ENCODE assay signal across 20 mouse cellular contexts in the genomic region with DNA sequence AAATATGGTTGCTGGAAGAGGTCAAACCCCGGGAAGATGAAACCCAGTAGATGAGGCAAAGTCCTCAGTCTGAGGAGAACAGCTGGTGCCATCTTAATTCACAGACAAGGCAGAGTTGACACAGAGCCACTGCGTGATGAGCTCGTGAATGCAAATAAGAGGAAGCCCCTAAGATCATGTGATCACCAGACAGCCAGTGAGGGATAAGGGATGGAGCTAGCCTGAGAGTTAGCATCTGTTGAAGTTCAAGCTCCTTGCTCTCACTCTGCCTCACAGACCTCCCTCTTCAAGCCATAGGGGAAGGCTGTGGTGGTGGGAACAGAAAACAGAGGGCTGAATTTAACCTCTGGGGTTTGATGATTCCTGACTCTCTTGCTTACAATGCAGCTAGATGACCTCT. TPM values are rescaled to one million over a fixed set of nuclear protein-coding genes. Genes with fewer than 3 reads are reported as not detected.
A peak's percentile ranks its signal among the peaks of the same experiment; 100 is the strongest.
DNase-seq lines count a peak whose midpoint lies in the region; ATAC-seq and TF ChIP-seq lines count a peak whose summit lies in the region.
"Had no signal": no experiment of that assay in that cellular context is flagged by ENCODE, and none has a peak within 500 bp of the region (broad histone marks: within the 10 kb centered on the region; RNA-seq: fewer than 3 reads in every experiment).

No protein-coding gene starts in this region.

- no peak for ATAC-seq in hindbrain, embryonic 13.5 days (ENCODE audit: low FRiP score)
- peak; percentile 80; the same call in 1 of the 2 replicates for ATAC-seq in midbrain, embryonic 11.5 days (ENCODE audit: low FRiP score)
- ATAC-seq in midbrain, embryonic 13.5 days, result no peak
- ATAC-seq: forebrain, embryonic 15.5 days; Patski had no signal

- TF ChIP-seq POLR2A in brain, embryonic 14.5 days (IDR thresholded peaks at IDR 0.05; ENCODE audit: borderline replicate concordance, extremely low read depth, insufficient read depth, insufficient read length, poor library complexity, severe bottlenecking), result no peak

- H3K4me1 ChIP-seq in hindbrain, embryonic 10.5 days (replicated peaks), result peaks cover 34% of the 10 kb centered on the region
- H3K4me1 ChIP-seq in hindbrain, embryonic 13.5 days (replicated peaks), result peaks cover 10% of the 10 kb centered on the region
- no peaks in the 10 kb centered on the region for H3K4me1 ChIP-seq in midbrain, embryonic 11.5 days (ENCODE audit: control insufficient read depth, insufficient read depth, low read length)
- peaks cover 13% of the 10 kb centered on the region; the same call in 1 of the 2 replicates for H3K4me1 ChIP-seq in midbrain, embryonic 13.5 days (replicated peaks)

- H3K9me3 ChIP-seq in hindbrain, embryonic 10.5 days, result no peaks in the 10 kb centered on the region
- no peaks in the 10 kb centered on the region for H3K9me3 ChIP-seq in hindbrain, embryonic 13.5 days
- no peaks in the 10 kb centered on the region for H3K9me3 ChIP-seq in midbrain, embryonic 11.5 days (ENCODE audit: control insufficient read depth, low read length)
- H3K9me3 ChIP-seq in midbrain, embryonic 13.5 days, result no peaks in the 10 kb centered on the region
- H3K9me3 ChIP-seq: embryonic facial prominence, embryonic 12.5 days; forebrain, embryonic 15.5 days; heart, embryonic 13.5 days; hindbrain, embryonic 15.5 days had no signal

- H3K4me3 ChIP-seq in hindbrain, embryonic 10.5 days, result no peak overlapping the region
- no peak overlapping the region for H3K4me3 ChIP-seq in hindbrain, embryonic 13.5 days
- H3K4me3 ChIP-seq in midbrain, embryonic 11.5 days (ENCODE audit: low read depth, low read length), result no peak overlapping the region
- H3K4me3 ChIP-seq in midbrain, embryonic 13.5 days (replicated peaks), result no peak overlapping the region
- H3K4me3 ChIP-seq: embryonic facial prominence, embryonic 12.5 days; forebrain, embryonic 15.5 days; heart, embryonic 13.5 days; hindbrain, embryonic 15.5 days had no signal

- no peak overlapping the region for H3K9ac ChIP-seq in hindbrain, embryonic 13.5 days
- H3K9ac ChIP-seq in midbrain, embryonic 11.5 days (ENCODE audit: low read length), result no peak overlapping the region
- H3K9ac ChIP-seq in midbrain, embryonic 13.5 days (replicated peaks), result no peak overlapping the region
- H3K9ac ChIP-seq: embryonic facial prominence, embryonic 12.5 days; forebrain, embryonic 15.5 days; heart, embryonic 13.5 days; hindbrain, embryonic 15.5 days had no signal

- no peak for TF ChIP-seq CTCF in brain, embryonic 14.5 days (IDR thresholded peaks at IDR 0.05; ENCODE audit: borderline replicate concordance, extremely low read depth, insufficient read depth, insufficient read length)

- 0 out of 2 replicates have a peak overlapping the region, but pooled peaks have one; percentile 13 for H3K27ac ChIP-seq in hindbrain, embryonic 10.5 days
- no peak overlapping the region for H3K27ac ChIP-seq in hindbrain, embryonic 13.5 days
- no peak overlapping the region for H3K27ac ChIP-seq in midbrain, embryonic 11.5 days (ENCODE audit: low read depth, low read length)
- no peak overlapping the region for H3K27ac ChIP-seq in midbrain, embryonic 13.5 days
- H3K27ac ChIP-seq: embryonic facial prominence, embryonic 12.5 days; forebrain, embryonic 15.5 days; heart, embryonic 13.5 days; hindbrain, embryonic 15.5 days had no signal

- no peaks in the 10 kb centered on the region for H3K27me3 ChIP-seq in hindbrain, embryonic 10.5 days (ENCODE audit: insufficient read depth, poor library complexity, severe bottlenecking)
- H3K27me3 ChIP-seq in hindbrain, embryonic 13.5 days, result no peaks in the 10 kb centered on the region
- no peaks in the 10 kb centered on the region for H3K27me3 ChIP-seq in midbrain, embryonic 11.5 days (ENCODE audit: control insufficient read depth, insufficient read depth, low read length)
- H3K27me3 ChIP-seq in midbrain, embryonic 13.5 days, result no peaks in the 10 kb centered on the region
- H3K27me3 ChIP-seq: embryonic facial prominence, embryonic 12.5 days; forebrain, embryonic 15.5 days; heart, embryonic 13.5 days; hindbrain, embryonic 15.5 days; Patski had no signal

- WGBS in hindbrain, embryonic 10.5 days, result 52% methylated on average over 3 of the region's 3 CpGs
- WGBS in hindbrain, embryonic 13.5 days, result 48% methylated on average over 3 of the region's 3 CpGs
- WGBS in midbrain, embryonic 11.5 days, result 62% methylated on average over 3 of the region's 3 CpGs
- WGBS in midbrain, embryonic 13.5 days, result 62% methylated on average over 3 of the region's 3 CpGs

- H3K4me2 ChIP-seq in hindbrain, embryonic 13.5 days, result no peak overlapping the region
- no peak overlapping the region for H3K4me2 ChIP-seq in midbrain, embryonic 11.5 days
- H3K4me2 ChIP-seq in midbrain, embryonic 13.5 days (replicated peaks), result no peak overlapping the region
- H3K4me2 ChIP-seq: embryonic facial prominence, embryonic 12.5 days; forebrain, embryonic 15.5 days; heart, embryonic 13.5 days; hindbrain, embryonic 15.5 days had no signal

- no peaks in the 10 kb centered on the region for H3K36me3 ChIP-seq in hindbrain, embryonic 10.5 days
- H3K36me3 ChIP-seq in hindbrain, embryonic 13.5 days, result no peaks in the 10 kb centered on the region
- H3K36me3 ChIP-seq in midbrain, embryonic 11.5 days (ENCODE audit: control insufficient read depth, insufficient read depth, low read length), result no peaks in the 10 kb centered on the region
- H3K36me3 ChIP-seq in midbrain, embryonic 13.5 days, result no peaks in the 10 kb centered on the region
- H3K36me3 ChIP-seq: embryonic facial prominence, embryonic 12.5 days; forebrain, embryonic 15.5 days; heart, embryonic 13.5 days; hindbrain, embryonic 15.5 days had no signal

- no peak for DNase-seq in hindbrain, embryonic 10.5 days (ENCODE audit: low spot score)
- peak; percentile 75 for DNase-seq in midbrain, embryonic 11.5 days (ENCODE audit: low spot score, missing footprints)
- DNase-seq in ES-CJ7 (ENCODE audit: low read depth, low spot score), result peak; percentile 66
- peak; percentile 12 for DNase-seq in brain, embryonic 14.5 days (ENCODE audit: low read depth)
- DNase-seq in kidney, postnatal 14 days, result no peak
- no peak for DNase-seq in cerebellum, adult 18-20 months
- DNase-seq: adrenal gland, postnatal 10 days; cerebellum, adult 11-12 months; cerebellum, postnatal 10 days; gastrocnemius, postnatal 36 days; heart, adult 11 months; heart, postnatal 36 days; kidney, adult 11 months had no signal

RNA-seq across cellular contexts. Expression of a gene that starts 22.4 kb away (rescaled TPM):
- polyA plus RNA-seq in hindbrain, embryonic 10.5 days (2016; fragmentation: Nextera tagmentation; extraction: Ambion mirVana), result 0.65 and 0.92 TPM in 2 replicates
- polyA plus RNA-seq in hindbrain, embryonic 13.5 days (2015; fragmentation: Nextera tagmentation; extraction: Ambion mirVana), result 1.7 and 2.1 TPM in 2 replicates
- 0.51 and 0.70 TPM in 2 replicates for polyA plus RNA-seq in midbrain, embryonic 11.5 days (2014; fragmentation: Nextera tagmentation; extraction: Ambion mirVana)
- polyA plus RNA-seq in midbrain, embryonic 13.5 days (2015; fragmentation: Nextera tagmentation; extraction: Ambion mirVana), result 1.9 and 2.3 TPM in 2 replicates
- 5.3 and 8.7 TPM in 2 replicates for polyA plus RNA-seq in brain, embryonic 14.5 days (2012; rRNA removed)

Comparison
In these comparisons a context has a peak if more than half of its experiments do, and no peak if none do; other contexts are left out.
1. DNase-seq: peak in midbrain, embryonic 11.5 days (single experiment), ES-CJ7 (single experiment) and brain, embryonic 14.5 days (single experiment); none in hindbrain, embryonic 10.5 days (single experiment), kidney, postnatal 14 days (single experiment) and cerebellum, adult 18-20 months (0 of 2).